Mouse (Mus musculus): ENCODE data around the gene Ddah2.
A peak's percentile ranks its signal among the peaks of the same experiment; 100 is the strongest.

The Ddah2 gene

GRCm38 (mm10) chr17:35050126-35050750 lies 8.6 kb upstream of the Ddah2 start:
- ATAC-seq (ENCODE audit: low TSS enrichment) = no peak

- ATAC-seq (ENCODE audit: low TSS enrichment) = no peak
Observed at GRCm38 (mm10) chr17:35051156-35052086, 7.4 kb upstream of the Ddah2 start.

- ATAC-seq (ENCODE audit: low TSS enrichment) = no peak
Observed at GRCm38 (mm10) chr17:35052271-35052798, 6.5 kb upstream of the Ddah2 start.

DNA sequence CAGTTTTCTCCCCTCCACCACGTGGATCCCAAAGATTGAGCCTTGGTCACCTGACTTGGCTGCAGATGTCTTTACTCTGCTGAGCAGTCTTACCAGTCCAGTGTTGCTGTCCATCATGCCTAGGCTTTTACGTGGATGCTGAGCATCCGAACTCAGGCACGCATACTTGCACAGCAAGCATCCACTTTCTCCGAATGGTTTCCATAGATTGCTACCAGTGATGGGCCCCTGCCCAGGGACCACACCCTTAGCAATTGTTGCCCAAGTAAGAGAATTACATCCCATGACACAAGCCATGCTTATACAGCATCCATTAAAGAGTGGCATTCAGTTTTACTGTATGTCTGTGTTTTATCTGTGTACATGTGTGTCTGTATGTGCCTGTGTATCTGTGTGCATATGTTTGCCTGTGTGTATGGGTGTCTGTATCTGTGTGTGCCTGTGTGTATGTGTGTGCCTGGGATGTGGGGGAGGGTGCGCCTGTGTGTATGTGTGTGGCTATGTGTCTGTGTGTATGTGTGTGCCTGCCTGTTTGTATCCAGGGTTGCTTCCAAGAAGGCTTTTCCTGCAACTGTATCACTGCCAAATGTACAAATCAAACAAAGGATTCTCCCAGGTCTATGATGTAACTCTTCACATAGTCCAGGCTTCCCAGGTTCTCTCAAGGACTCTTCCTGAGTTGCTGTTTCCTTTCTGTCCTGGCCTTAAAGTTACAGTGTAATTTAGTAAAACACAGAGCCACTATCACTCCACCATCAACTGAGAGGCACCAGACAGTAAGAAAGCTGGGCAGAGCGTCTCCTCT lies 2.9 kb upstream of the Ddah2 start:
- ATAC-seq (ENCODE audit: low TSS enrichment) = no peak

DNA sequence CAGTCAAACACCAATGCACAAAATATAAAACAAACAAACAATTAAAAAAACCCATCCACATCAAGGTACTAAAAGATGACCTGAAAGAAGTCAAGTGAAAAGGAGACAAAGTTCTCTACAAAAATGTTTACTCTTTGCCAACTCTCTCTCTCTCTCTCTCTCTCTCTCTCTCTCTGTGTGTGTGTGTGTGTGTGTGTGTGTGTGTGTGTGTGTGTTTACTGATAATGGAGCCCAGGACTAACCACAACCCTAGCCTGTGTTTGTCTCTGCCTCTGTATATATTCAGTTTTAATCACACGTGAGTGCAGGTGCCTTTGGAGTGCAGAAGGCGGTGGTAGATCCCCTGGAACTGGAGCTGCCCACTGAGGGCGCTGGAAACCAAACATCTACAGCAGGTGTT lies 1.7 kb upstream of the Ddah2 start:
- no peak for ATAC-seq (ENCODE audit: low TSS enrichment)

DNA sequence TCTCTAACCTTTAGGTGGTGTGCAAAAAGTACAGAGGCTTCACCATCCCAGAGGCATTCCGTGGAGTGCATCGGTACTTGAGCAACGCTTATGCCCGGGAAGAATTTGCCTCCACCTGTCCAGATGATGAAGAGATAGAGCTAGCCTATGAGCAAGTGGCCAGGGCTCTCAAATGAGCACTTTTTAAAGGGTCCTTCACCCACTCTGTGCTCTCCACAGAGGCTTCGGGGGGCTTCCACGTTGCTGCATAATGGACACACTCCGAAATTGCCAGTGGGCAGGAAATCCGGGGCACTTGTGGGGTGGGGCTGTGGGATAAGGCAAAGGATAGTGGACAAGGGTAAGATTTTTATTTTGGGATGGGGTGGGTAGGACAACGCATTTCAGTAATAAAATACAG lies 519 bp upstream of the Ddah2 start:
- ATAC-seq (ENCODE audit: low TSS enrichment) = no peak

DNA sequence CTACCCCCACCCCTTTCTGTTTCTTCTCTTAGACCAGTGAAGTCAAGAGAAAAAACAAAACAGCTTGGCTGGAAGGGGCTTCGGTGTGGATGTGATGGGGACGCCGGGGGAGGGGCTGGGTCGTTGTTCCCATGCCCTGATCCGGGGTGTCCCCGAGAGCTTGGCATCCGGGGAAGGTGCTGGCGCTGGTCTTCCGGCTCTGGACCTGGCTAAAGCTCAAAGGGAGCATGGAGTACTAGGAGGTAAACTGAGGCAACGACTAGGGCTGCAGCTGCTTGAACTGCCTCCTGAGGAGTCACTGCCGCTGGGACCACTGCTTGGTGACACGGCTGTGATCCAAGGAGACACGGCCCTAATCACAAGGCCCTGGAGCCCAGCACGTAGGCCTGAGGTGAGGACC lies 1.2 kb downstream of the Ddah2 start:
- ATAC-seq (ENCODE audit: low TSS enrichment) = no peak

DNA sequence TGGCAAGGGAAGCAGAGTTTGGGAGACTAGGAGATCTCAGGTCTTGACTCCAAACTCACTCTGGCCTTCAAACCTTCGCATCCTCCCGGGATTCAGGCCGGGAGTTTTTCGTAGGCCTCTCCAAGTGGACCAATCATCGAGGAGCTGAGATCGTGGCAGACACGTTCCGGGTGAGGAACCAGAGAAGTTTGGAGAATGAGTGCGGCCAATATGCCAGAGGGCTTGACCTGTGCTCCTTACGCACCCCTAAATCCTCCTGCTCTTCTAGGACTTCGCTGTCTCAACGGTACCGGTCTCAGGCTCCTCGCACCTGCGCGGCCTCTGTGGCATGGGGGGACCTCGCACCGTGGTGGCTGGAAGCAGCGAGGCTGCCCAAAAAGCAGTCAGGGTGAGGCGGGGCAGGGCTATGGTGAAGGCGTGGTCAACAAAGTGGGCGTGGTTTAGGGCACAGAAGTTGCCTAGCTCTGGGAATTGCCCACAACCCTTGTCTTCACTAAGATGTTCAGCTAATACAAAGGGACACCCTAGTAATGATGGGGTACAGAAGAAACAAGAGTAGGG lies 2.0 kb downstream of the Ddah2 start:
- no peak for ATAC-seq (ENCODE audit: low TSS enrichment)

GRCm38 (mm10) chr17:35061299-35061698 lies 2.5 kb downstream of the Ddah2 start:
- ATAC-seq (ENCODE audit: low TSS enrichment) = no peak

DNA sequence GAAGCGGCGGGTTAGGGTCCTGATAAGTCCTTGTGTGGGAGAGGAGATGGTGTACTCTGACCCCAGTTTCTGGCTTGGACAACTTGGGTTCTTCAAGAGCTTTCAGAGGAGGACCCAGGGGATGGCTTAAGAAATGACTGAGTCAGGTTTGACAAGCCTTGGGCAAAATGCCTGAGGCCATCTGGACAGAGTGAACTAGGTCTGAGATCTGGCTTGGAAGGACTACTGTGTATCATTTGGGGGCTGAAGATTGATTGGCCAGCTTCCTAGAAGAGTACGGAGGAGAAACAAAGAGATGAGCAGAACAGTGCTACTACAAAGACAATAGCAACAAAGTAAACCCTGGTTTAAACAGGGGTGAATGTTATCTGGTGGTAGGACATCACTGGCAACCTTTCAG lies 4.6 kb downstream of the Ddah2 start:
- ATAC-seq (ENCODE audit: low TSS enrichment) = no peak

GRCm38 (mm10) chr17:35064378-35064877 lies 5.6 kb downstream of the Ddah2 start:
- ATAC-seq (ENCODE audit: low TSS enrichment) = no peak

GRCm38 (mm10) chr17:35064951-35065947 lies 6.4 kb downstream of the Ddah2 start, which contains the start of gene Ly6g6c:
Gene Ly6g6c, plus strand, starts transcription at chr17:35065388.
- no peak for ATAC-seq (ENCODE audit: low TSS enrichment)

- no peak for ATAC-seq (ENCODE audit: low TSS enrichment)
Observed at GRCm38 (mm10) chr17:35066084-35066483, 7.2 kb downstream of the Ddah2 start, which contains the start of gene Mpig6b. Gene Mpig6b, minus strand, starts transcription at chr17:35066184.

GRCm38 (mm10) chr17:35068213-35068914 lies 9.5 kb downstream of the Ddah2 start:
- no peak for ATAC-seq (ENCODE audit: low TSS enrichment)

GRCm38 (mm10) chr17:35070556-35071229 lies 11.9 kb downstream of the Ddah2 start:
- peak; percentile 81; the same call in 1 of the 2 replicates for ATAC-seq (ENCODE audit: low TSS enrichment)

DNA sequence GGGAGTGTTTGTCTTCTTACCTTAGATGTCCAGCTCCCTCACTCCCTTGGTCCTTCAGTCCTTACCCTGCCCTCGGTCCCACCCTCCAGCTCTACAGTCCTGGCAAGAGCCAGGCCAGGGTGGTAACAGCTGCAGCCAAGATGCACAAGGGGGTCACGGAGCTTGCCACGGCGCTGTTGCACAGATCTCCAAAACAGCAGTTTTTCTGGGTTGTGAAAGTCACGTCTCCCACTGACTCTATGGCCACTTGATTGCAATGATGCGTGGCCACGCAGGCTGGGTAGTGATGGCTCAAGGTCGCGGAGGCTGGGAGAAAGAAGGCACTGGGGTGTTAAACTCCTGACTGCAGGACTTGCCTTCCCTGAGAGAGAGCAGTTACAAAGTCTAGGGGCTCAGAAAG lies 12.6 kb downstream of the Ddah2 start:
- ATAC-seq (ENCODE audit: low TSS enrichment) = no peak

DNA sequence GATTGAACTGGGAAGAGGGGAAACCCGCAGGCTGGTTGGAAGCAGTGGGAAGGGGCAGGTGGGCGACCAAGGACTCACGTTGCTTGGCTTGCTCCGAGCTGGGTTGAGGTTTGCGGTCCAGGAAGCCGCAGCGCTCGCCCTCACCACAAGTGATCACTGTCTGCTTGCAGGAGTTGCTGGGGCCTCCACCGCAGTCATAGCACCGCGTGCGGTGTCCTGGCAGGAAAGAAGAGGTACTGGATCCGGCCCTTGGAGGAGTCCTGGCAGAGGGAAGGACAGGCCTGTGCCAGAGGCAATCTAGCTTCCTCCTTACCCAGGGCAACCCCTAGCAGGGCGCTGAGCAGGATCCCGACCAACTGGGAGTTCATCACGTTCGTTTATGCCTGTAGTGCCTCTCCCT lies 15.3 kb downstream of the Ddah2 start:
- no peak for ATAC-seq (ENCODE audit: low TSS enrichment)

DNA sequence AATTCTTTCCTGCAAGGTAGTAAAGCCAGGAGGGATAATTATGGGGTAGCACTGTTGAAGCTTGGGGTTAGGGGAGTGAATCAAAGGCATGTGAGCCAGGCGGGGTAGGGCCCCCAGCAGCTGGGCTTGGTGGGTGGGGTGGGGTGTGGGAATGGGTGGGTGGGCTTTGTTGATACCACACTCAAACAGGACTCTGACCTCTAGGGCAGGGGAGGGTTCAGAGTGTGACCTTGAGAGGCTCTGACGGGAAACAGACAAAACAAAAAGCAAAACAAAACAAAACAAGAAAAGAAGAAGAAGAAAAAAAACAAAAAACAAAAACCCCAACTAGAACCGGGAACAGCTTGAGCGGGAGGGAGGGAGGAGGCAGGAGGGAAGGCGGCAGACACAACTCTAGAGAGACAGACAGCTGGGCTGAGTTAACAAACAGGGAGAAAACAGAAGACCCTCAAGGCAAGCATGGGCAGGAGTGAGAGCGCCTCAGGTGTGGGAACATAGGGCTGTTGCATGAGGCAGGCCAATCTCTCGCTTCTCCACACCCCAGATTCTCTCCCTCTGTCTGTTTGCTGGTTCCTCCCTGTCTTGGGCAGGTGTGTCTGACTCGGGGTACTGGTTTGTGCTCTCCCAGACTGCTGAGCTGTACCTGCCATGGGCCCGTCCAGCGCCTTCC lies 17.8 kb downstream of the Ddah2 start, which contains the start of gene Ly6g6e:
Ly6g6e (plus strand) TSS at position 396 of the 670 bp plus-strand sequence.
- ATAC-seq (ENCODE audit: low TSS enrichment) = no peak
